Mouse (Mus musculus) liver, embryonic 14.5 days (tissue): Measurements from ENCODE around the gene Ulk3.

Experiments
- CTCF ChIP-seq: IDR thresholded peaks from 2 replicates; pipeline ENCODE4 v1.5.1; 2016; ENCODE audit warnings: antibody characterized with exemption, low read depth, control low read depth
- EP300 ChIP-seq: IDR thresholded peaks from 2 replicates; pipeline ENCODE4 v1.6.1; 2016; ENCODE audit warnings: antibody characterized with exemption, low read depth

DNA sequence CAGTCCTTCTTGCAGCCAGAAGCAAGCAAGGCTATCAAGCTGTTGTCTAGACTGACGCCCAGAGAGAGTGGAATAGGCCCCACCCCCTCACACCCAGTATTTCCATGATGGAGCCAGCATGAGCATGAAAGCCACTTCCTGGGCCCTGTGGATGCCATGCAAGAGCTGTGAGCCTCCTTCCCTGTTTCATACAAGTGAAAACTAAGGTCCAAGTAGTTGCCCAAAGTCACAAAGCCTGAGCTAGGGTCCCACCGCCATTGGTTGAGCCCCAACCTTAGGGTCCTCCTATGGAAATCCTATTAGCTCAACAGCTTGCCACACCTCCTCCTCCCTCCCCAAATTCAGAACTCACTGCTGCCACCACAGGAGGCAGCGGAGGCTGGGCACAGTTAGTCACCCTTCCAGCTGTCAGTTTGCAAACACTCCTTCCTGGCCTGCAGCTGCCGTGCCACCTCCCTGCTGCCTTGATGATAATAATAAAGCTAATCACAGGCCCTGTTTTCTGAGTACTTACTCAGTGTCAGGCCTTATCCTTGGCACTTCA, 44.3 kb downstream of the Ulk3 start:
- TF ChIP-seq EP300 (no peak), CTCF (peak; percentile 51)
